Mouse (Mus musculus): ENCODE results near the gene Ttll3.
A peak's percentile ranks its signal among the peaks of the same experiment; 100 is the strongest.

Gene Ttll3

DNA sequence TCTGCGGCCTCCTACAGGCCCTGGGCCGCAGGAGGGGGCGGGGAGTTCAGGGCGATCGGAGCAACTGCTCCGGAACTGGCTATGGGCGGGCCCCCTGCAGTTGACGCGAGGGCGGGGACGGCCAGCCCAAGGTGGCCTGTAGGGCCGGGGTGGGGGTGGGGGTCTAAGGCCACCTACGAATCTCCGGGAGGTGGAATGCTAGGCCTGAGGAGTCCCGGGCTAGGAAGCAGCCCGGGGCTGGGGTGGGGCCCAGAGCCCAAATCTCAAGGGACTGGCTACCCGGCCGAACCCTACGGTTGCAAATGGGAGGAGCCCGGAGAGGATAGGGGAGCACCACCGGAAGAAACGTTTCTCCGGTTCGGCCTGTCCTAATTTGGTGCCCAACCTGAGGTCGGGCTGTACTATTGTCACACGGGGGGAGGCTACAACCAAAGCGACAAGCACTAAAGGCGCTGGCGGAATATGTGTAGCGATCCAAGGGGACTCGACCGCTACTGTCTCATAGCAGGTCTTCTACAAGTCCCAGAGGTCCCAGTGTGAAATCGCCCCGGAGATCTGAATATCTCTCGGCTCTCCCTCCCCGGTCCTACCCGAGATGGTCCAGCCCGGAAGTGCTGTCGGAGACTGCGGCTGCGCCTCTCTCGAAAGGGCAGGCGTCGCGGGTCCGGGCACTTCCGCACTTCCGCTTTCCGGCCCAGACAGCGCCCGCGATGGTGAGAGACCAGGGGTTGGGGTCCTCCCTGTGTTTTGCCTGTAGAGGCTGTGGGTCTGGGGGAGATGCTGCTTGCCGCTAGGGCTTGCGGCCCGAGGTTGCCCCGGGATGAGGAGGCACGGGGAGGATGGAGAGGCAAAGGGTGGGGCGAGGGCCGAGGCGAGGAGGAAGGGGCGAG lies 11.3 kb upstream of the Ttll3 start, which contains the start of the genes Tada3 and Arpc4:
TSS of gene Tada3 (minus strand) at position 388 of the 890 bp plus-strand sequence.
TSS of gene Arpc4 (plus strand) at position 620 of the 890 bp plus-strand sequence.
- peak; percentile 99 for DNase-seq (ENCODE audit: low read depth, low spot score)

DNA sequence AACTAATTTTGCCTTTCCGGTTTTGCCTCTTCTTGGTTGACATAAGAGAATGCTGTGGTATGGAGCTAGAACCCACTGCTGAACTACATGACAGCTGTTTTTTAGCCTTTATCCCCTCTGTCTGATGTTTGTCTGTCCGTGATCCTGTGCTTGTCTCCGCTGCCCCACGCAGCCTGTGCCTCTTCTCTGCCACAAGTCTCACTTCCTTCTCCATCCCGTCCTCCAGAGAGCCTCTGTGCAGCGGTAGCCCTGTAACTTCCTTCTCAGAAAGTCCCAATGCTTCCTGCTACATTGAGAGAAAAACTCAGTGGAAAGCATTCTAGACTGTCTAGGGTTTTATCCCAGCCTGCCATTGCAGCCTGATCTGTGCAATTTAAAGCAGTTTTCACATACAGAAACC lies 9.8 kb upstream of the Ttll3 start:
- DNase-seq (ENCODE audit: low read depth, low spot score), result no peak

DNA sequence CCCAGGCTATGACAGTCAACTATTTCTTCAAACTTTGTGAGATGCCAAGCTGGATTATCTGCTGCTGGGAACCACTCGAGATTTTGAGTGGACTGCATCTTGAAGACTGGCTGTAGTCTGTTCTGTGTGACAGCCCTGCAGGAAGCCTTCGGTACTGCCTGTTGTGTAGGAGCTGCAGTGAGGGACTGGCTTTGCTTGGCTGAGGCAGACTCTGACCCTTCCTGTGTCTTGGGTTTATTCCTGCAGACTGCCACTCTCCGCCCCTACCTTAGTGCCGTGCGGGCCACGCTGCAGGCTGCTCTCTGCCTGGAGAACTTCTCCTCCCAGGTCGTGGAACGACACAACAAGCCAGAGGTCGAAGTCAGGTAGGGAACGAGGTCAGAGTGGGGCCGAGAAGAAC lies 8.6 kb upstream of the Ttll3 start:
- DNase-seq (ENCODE audit: low read depth, low spot score), result peak; percentile 61

DNA sequence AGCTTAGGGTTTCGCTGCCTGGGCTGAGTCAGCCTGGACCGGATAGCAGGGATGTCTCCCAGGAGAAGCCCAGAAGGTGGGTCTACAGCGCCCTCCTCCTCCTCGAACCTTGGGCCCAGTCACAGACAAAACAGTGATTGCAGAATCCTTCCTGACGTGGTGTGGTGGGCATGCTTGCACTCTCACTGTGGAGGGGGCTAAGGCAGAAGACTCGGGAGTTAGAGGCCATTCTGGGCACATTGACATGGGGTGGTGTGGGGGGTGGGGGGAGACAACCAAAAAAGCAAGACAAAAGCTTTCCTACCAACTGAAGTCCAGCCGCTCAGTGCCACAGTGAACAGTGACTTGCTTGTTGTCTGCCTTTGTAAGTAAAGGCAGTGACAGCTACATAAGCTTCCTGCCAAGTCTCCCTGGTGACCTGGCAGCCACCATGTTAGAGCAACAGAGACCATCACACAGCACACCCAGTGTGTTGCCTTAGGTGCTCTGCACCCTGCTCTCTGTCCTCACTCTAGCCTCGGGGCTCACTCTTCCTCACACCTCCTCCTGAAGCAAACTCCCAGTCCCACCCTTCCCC lies 4.6 kb upstream of the Ttll3 start:
- DNase-seq (ENCODE audit: low read depth, low spot score), result no peak

DNA sequence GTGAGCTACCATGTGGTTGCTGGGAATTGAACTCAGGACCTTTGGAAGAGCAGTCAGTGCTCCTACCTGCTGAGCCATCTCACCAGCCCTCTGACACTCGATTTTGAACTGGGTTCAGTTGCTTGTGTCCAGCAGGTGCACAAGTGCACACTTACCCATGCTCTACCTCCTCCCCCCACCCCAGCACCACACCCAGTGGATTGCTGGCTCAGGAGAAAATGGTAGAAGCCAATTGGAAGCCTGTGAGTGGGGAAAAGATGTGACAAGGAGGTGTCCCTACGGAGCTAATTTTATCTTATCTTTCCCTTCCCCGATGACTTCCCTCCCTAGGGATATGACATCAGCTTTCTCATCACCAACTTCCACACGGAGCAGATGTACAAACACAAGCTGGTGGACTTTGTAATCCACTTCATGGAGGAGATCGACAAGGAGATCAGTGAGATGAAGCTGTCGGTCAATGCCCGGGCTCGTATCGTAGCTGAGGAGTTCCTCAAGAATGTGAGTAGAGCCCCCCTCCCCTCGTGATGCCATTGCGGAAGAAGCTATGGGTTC lies 3.8 kb upstream of the Ttll3 start:
- no peak for DNase-seq (ENCODE audit: low read depth, low spot score)

DNA sequence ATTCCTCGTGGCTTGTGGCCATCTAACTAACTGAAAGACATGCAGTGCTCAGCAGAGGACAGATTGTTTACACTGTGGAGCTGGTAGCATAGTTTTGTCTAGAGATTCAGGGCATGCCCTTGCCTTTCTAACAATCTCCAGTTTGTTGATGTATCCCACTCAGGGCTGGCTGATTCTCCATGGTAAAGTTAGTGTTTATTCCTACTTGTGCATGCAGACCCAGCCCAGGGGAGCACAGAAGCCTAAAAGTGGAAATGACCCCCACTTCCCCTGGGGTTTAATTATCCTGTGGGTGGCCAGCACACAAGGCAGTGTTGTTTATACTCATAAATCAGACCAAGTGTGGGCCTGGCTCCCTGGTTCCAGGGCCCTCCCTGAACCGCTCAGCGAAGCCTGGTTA lies 3.0 kb upstream of the Ttll3 start:
- no peak for DNase-seq (ENCODE audit: low read depth, low spot score)

DNA sequence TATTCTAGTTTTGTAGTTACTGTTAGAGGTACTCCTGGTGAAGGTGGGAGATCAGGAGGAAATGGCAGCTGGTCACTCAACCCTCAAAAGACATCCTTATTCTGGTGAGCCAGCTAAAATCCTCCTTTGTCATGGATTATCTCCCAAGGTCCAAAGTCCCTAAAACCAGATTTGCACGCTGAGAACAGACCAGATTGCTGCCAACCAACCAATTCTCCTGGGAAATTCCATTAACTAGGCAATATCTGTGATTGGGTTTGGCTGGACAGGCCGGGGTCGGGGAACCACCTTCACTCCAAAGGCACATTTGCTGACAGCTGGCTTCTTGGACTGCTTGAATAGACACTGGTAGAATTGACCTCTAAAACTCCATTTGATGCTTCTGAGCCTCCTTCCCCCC lies 1.7 kb downstream of the Ttll3 start:
- peak; percentile 13 for DNase-seq (ENCODE audit: low read depth, low spot score)

DNA sequence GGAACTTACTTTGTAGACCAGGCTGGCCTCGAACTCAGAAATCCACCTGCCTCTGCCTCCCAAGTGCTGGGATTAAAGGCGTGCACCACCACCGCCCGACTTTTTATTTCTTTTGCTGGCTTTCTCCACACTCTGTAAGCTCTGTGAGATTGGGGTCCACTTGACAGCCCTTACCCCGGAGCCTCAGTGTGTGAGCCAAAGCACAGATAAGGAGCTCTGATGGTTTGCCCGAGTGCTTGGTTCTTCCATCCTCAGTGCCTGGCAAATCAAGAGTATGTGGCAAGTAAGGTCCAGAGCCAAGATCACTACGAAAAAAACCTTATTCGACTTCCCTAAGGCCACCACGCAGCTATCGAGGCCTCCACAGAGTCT lies 2.9 kb downstream of the Ttll3 start:
- DNase-seq (ENCODE audit: low read depth, low spot score), result no peak

DNA sequence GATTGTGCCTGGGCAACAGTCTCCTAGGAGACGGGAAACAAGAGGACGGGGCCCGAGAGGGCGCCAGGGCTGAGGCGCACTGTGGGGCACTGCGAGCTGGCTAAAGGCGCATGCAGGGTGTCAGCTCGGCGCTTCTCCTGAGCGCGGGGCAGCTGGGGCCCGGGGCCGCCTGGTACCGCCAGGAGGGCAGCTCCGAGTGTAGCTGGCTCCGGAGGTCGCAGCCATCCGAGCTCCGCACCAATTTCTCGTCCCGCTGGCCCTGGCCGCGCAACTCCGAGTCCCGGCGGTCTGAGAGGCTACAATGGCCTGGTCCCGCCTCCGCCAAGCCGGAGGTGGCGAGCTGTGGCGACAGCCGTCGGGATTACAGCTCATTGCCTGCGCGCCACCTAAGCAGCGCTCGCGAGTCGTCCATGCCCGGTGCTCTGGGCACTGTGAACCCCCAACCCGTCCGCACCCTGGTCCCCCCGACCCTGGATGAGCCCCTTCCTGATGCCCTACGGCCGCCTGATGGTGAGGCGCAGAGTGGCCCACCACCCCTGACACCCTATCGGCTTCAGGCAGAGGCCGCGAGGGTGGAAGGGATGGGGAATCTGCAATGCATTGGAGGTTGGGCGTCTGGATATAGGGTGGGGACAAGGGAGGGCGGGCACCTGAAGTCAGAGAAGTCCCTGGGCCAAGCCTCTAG lies 3.5 kb downstream of the Ttll3 start:
- no peak for DNase-seq (ENCODE audit: low read depth, low spot score)

DNA sequence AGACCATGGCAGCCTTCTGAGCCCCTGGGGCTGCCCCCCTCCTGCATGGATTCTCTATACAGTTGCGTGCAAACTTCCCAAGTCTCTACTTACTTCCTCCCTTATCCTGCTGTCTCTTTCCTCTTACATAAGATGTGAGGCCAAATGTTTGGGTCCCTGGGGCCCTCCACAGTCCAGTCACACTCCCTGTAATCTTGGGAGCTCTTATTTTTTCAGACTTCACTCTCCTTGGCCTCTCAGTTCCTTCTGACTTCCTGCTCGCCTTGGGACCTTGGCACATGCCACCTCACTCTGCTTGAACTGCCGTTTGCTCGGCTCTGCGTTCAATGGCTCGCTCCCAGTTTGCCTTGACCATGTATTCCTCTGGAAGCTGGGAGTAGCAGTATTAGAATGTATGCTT lies 4.9 kb downstream of the Ttll3 start:
- no peak for DNase-seq (ENCODE audit: low read depth, low spot score)

DNA sequence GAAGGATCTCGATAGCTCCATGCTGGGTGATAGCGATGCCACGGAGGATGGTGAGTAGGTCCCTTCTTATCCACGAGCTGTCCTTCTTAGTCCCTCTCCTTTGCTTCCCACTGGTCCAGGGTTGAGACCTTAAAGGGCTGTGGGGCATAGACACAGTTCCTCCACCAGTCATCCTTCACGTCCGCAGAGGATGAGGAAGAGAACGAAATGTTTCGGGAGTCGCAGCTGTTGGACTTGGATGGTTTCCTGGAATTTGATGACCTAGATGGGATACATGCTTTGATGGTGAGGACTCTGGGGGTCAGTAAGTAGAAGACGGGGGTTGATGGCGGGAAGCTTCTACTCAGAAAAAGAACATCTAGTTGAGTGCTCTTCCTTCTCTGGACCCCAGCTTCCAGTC lies 5.8 kb downstream of the Ttll3 start:
- no peak for DNase-seq (ENCODE audit: low read depth, low spot score)

DNA sequence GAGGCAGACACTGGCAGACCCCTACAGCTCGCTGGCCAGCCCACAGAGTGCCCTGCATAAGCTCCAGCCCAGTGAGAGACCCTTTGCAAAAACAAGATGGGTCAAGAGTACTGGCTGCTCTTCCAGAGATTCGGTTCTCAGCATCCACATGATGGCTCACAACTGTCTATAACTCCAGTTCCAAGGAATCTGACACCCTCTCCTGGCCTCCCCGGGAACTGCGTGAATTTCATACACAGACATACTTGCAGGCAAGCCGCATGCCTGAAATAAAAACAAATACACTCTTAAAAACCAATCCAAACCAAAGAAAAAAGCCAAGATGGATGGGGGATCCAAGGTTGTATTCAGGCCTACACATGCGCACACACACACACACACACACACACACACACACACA lies 6.4 kb downstream of the Ttll3 start:
- DNase-seq (ENCODE audit: low read depth, low spot score), result peak; percentile 27

DNA sequence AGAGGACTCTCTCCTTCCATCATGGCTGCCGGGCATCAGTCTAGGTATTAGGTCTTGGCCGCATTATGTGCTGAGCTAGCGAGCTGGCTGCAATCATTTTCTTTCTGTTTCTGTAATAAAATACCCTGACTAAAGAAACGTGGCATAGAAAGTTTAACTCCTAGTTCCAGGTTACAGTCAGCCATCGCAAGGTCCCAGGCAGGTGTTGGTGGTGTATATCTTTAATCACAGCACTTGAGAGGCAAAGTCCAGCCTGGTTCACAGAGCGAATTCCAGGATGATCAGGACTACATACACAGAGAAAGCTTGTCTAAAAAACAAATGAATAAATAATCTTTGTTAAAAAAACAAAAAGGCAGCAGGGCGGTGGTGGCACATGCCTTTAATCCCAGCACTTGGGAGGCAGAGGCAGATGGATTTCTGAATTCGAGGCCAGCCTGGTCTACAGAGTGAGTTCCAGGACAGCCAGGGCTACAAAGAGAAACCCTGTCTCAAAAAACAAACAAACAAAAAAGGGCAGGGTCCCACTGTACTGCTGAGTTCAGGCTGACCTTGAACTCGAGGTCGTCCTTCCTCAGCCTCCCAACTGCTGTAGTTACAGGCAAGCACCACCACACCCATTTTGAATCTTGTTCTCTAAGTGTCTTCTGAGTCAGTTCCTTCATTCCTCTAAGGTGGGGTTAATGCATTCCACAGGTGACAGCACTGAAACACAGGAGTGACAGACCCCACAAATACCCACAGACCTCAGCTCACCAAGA lies 7.4 kb downstream of the Ttll3 start:
- DNase-seq (ENCODE audit: low read depth, low spot score), result no peak

DNA sequence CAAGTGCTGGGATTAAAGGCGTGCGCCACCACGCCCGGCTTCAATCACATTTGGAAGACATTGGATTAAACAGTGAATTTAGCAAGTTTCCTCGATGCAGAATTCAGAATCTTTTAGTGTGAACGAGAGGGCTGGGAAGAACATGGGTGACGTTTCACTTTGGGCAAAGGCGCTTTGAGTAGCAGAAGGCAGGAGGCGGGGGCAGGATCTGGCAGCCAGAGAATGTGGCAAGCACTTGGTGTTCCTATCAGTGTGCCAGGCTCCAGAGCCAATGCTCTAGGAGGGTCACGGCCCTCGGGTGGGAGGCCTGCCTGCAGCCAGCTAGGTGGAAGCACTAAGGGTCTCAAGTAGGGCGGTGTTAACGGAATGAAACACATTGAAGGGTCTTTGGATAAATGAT lies 13.0 kb downstream of the Ttll3 start:
- no peak for DNase-seq (ENCODE audit: low read depth, low spot score)

DNA sequence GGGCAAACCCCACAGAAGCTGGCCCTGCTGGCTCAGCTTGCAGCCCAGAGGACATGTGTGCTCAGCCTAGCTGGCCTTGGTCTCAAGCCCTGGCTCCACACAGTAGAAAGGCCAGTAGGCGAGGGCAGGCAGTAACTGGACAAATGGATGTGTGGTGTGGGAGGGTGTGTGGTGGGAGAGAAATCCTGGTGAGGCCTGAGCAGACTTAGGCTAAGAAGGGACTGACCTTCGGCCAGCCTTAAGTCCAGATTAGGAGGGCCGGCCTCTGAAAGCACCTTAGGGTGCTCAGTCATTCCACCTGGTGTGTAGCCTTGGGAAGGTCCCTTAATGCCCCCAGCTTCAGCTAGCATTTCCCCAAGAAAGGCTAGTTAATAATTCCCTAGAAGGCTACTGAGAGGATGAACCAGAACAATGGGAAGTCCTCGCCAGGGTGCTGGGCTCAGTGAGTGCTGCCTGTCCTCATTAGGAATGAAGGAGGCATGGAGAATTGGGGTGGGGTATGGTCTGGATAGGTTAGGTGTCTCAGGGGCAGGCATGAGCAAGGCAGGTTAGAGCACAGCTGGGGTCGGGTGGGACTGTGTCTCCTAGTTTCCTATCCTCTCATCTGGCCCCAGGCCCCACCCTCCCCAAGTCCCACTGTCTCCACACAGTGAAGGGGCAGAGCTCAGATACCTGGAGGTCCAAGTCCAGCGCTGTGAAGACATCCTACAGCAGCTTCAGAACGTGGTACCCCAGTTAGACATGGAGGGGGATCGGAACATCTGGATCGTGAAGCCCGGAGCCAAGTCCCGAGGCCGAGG lies 15.8 kb downstream of the Ttll3 start:
- DNase-seq (ENCODE audit: low read depth, low spot score), result no peak

DNA sequence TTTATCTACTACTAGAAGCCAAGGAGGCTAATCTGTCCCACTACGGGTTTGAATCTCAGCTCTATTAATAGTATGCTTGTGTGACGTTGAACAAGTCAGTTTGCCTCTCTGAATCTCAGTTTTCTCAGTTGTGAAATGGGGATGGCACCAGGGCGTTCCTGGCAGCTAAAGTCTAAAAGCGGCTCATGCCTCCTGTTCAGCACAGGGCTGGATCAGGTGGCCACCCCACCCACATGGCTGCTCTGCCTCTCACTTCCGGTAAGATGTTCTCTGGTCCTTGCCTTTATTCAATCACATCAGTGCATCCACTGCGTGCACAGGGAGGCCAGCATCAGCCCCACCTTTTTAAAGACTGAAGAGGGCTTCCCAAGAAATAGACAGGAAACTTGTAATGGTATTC lies 16.4 kb downstream of the Ttll3 start:
- no peak for DNase-seq (ENCODE audit: low read depth, low spot score)

DNA sequence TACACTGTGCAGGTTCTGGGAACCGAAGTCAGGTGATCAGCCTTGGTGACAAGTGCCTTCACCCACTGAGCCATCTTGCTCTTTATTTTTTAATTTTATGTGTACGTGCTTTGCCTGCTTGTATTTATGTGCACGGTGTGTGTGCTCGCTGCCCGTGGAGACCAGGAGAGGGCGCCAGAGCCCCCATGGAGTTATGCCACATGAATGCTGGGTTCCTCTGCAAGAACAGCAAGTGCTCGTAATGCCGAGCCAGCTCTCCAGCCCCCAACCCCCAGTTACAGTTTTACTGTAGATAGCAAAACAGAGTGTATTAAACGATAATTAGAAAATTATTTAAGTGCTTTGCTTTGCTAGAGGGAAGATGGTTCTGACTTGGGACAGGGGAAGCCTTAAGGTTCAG lies 17.6 kb downstream of the Ttll3 start:
- peak; percentile 42 for DNase-seq (ENCODE audit: low read depth, low spot score)

DNA sequence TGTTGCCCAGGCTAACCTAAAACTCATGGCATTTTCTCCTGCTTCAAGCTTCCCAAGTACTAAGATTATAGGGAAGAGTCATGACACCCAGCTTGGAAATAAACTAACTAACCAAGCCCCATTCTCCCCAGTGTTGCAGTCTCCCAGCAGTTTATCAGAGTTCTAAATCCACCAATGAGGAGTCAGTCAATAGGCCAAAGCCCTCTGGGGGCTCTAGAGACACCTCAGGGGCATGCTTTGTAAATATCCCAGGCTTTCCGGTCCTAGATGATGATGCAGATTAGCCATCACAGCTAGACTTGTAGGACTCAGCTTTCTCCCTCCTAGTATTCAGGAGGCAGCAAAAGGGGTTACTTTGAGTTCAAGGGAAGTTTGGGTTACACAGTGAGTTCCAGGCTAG lies 20.9 kb downstream of the Ttll3 start:
- DNase-seq (ENCODE audit: low read depth, low spot score), result no peak

DNA sequence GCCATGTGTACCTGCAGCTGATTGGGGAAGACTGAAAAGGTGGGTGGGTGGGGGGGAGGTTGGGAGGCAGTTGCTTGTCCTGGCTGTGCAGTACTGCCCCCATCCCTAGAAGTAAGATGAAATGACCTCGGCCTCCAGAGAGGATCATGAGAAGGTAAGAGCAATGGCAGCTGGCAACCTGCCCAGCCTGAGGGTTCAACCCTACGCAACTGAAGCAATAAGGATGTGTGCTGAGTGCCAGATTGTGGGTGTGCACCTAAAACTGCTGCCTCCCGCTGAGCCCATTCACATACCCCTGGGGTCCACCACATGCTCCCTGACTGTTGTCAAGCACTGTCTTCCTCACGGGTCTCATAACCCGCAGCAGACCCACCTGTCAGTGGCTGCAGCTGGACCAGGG lies 27.4 kb downstream of the Ttll3 start:
- DNase-seq (ENCODE audit: low read depth, low spot score), result no peak

DNA sequence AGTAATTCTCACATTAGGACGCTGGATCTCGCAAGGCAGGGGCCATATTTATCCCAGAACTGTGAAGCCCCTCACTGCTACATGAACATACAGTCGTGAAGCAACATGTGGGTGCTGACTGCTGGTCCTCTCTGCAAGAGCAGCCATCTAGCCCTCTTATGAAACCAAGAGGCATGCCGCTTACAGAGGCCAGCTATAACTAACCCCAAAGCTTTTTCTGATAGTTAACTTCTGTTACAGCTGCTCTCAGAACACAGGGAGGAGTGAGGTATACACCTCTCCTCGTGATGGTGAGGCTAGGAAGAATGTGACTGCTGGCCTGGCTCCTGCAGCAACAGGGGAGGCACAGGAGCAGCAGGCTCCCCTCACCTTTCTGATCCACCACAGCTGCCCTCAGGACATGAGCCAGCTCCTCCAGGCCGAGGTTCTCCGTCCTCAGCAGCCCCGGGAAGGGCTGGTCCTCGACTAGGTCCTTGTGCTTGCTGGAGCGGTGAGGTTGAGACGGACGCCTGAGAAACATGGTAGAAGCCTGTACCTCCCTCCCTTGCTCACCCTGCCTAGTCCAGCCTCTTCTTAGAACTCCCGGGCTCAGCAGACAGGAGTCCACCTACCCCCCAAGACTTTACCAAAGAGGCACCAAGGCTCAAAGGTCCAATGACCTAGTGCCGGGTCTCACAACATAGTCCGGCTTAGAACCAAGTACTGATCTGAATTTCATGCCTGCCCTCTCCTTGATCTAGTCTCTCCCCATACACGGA lies 29.6 kb downstream of the Ttll3 start:
- DNase-seq (ENCODE audit: low read depth, low spot score), result no peak

Data from 3T3-L1 (cell line).